Mouse (Mus musculus) megakaryocyte, embryonic 14.5 days (primary cell): ENCODE results near the gene Ppp3ca. TPM values are rescaled to one million over a fixed set of nuclear protein-coding genes. Genes with fewer than 3 reads are reported as not detected.

ENCODE experiments used
- H3K27me3 ChIP-seq: replicated peaks from 2 replicates; pipeline ENCODE3; 2012; ENCODE audit warnings: inconsistent platforms
- H3K36me3 ChIP-seq: replicated peaks from 2 replicates; pipeline ENCODE3; 2012; ENCODE audit warnings: low read length, inconsistent platforms, mixed read lengths
- H3K4me1 ChIP-seq: 2 replicates; pipeline ENCODE4 v1.6.1; 2012; ENCODE audit warnings: inconsistent platforms
- H3K4me3 ChIP-seq: replicated peaks from 2 replicates; pipeline ENCODE3; 2012; ENCODE audit warnings: moderate library complexity, mild to moderate bottlenecking, inconsistent platforms
- H3K9me3 ChIP-seq: 2 replicates; pipeline ENCODE4 v1.6.1; 2012; ENCODE audit warnings: inconsistent platforms
- FLI1 ChIP-seq: IDR thresholded peaks from 2 replicates; pipeline ENCODE4 v1.6.1; 2012; ENCODE audit warnings: low read length, inconsistent platforms, mixed read lengths
- GATA1 ChIP-seq: IDR thresholded peaks from 3 replicates; pipeline ENCODE4 v1.6.1; 2012; ENCODE audit warnings: mixed read lengths, low read length, inconsistent platforms, borderline replicate concordance
- polyA plus RNA-seq: library from polyadenylated mRNA; stranded (reverse); fragments of >175 nt; gene quantifications from 2 replicates; pipeline ENCODE4 v1.2.3, GENCODE M21; 2012; ENCODE audit warnings: low replicate concordance; ENCODE audit not compliant: insufficient read depth

The Ppp3ca gene
- polyA plus RNA-seq, 1 experiment, result 42.7 TPM

GRCm38 (mm10) chr3:136864306-136864705 lies 194.4 kb downstream of the Ppp3ca start:
- peaks cover 16% of the 10 kb centered on the region for H3K4me1 ChIP-seq
- no peak for TF ChIP-seq GATA1
- TF ChIP-seq FLI1, result no peak
- no peaks in the 10 kb centered on the region for H3K27me3 ChIP-seq
- H3K9me3 ChIP-seq, result no peaks in the 10 kb centered on the region
- H3K36me3 ChIP-seq, result peaks cover 14% of the 10 kb centered on the region
- H3K4me3 ChIP-seq, result no peak overlapping the region

DNA sequence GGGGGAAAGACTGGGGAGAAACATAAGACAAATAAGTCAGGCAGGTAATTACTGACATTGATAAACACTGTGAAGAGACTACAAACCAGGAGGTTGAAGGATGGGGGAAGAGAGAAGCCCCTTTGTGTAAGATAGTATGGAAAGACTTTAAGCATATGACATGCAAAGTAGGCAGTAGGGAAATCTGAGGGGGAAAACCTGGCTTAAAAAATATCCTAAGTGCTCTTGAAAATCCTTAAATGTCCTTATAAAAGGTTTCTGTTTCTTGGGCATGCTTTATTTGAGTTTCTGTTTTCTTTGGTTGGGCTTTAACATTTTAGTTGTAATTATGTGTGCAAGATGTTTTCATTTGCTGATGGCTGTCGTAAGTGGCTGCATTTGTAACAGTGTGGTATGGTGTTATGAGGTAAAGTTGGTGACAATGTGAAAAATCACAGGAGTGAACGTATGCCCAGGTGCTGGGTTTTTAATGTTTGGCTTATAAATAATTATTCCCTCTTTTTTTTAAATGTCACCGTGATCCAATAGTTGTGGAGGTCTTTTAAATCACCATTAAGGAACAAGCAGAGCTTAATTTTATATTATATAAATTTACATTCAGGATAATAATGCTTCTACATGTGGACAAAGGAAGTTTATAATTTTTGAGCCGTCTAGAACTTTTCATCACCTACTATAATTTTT lies 195.4 kb downstream of the Ppp3ca start:
- TF ChIP-seq FLI1, result no peak
- no peak for TF ChIP-seq GATA1
- Histone ChIP-seq H3K27me3 (no peaks in the 10 kb centered on the region), H3K9me3 (no peaks in the 10 kb centered on the region)

GRCm38 (mm10) chr3:136866095-136866494 lies 196.2 kb downstream of the Ppp3ca start:
- Histone ChIP-seq H3K27me3 (no peaks in the 10 kb centered on the region), H3K4me3 (no peak overlapping the region), H3K36me3 (peaks cover 15% of the 10 kb centered on the region), H3K9me3 (no peaks in the 10 kb centered on the region), H3K4me1 (peaks cover 10% of the 10 kb centered on the region)
- TF ChIP-seq FLI1, result no peak
- no peak for TF ChIP-seq GATA1

More for the DNA sequence above, 195.4 kb downstream of the Ppp3ca start:
- peaks cover 8% of the 10 kb centered on the region for H3K36me3 ChIP-seq
- no peak overlapping the region for H3K4me3 ChIP-seq
- H3K4me1 ChIP-seq, result peaks cover 10% of the 10 kb centered on the region

DNA sequence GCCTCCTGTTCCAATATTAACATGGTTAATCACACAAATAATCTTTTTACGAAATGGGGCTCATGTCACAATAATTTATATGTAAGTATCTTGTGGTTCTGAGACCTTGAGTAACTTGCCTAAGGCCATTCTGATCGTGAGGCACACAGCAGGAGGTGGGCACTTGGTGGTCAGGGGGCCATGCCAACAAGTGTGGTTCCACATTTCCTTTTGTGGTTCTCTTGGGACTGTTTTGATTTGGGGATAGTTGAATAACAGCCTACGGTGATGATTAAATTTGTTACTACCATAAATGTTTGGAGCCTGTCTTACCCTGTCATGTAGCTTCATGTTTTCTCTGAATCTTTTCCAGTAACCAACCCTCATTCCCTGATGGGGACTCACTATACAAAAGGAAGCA lies 196.6 kb downstream of the Ppp3ca start:
- Histone ChIP-seq H3K36me3 (peaks cover 20% of the 10 kb centered on the region), H3K4me3 (no peak overlapping the region), H3K27me3 (no peaks in the 10 kb centered on the region), H3K4me1 (peaks cover 11% of the 10 kb centered on the region), H3K9me3 (no peaks in the 10 kb centered on the region)
- TF ChIP-seq FLI1, result no peak
- no peak for TF ChIP-seq GATA1

DNA sequence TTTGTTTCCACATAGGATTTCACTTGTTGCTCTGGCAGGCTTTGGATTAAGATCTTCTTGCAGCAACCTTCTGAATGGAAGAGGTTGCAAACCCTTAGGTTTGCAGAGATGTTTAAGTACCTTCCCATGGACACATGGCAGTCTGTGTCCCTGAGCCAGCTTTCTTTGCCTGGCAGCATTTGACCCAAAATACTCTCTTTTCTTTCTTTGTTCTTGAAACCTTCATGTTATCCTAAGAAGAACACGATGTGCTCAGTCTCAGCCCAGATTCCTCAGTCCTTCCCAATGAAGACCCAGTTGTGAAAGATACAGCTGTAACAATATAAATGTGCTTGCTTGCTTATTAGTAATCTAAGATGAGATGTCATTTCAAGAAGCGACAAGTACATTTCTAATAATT lies 197.4 kb downstream of the Ppp3ca start:
- H3K27me3 ChIP-seq, result no peaks in the 10 kb centered on the region
- H3K4me3 ChIP-seq, result no peak overlapping the region
- H3K9me3 ChIP-seq, result no peaks in the 10 kb centered on the region
- H3K4me1 ChIP-seq, result peaks cover 17% of the 10 kb centered on the region
- H3K36me3 ChIP-seq, result peaks cover 28% of the 10 kb centered on the region
- TF ChIP-seq FLI1, result no peak
- TF ChIP-seq GATA1, result no peak

DNA sequence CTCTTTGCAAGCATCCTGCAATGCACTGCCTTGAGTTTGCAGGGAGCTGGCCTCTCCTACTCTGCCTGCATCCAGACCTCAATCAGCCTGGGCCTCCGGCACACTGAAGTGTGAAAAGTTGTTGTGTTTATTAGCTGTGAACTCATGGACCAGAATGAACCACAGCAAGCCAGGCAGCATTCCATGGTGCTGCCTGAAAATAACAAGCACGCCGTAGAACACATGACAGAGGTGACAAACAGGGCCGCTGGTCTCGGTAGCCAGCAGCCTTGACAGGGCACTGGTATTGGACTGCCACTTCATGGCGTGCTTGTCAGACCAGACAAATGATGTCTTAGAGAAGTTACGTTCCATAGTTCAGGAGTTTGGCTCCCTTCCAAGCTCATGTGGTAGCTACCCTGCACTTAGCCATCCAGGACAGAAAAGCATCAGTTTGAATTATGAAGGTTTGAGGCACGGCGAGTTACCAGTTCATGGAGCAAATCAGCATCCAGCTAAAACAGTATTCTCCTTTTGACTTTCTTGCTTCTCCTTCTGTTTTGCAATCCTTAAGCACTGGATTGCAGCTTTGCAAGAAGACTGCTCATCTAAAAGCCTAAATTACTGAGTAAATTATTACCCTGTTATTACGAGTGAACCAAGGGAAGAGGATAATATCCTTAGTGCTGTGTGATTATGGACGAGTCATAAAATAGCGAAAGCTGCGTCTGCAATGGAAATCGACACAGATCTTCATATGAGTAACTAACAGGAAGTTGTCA lies 202.0 kb downstream of the Ppp3ca start:
- Histone ChIP-seq H3K9me3 (no peaks in the 10 kb centered on the region), H3K4me1 (peaks cover 12% of the 10 kb centered on the region), H3K27me3 (no peaks in the 10 kb centered on the region), H3K4me3 (no peak overlapping the region), H3K36me3 (peaks cover 40% of the 10 kb centered on the region)
- TF ChIP-seq FLI1, result no peak
- no peak for TF ChIP-seq GATA1

- peaks cover 45% of the 10 kb centered on the region for H3K36me3 ChIP-seq
- peaks cover 12% of the 10 kb centered on the region for H3K4me1 ChIP-seq
- no peak overlapping the region for H3K4me3 ChIP-seq
- H3K9me3 ChIP-seq, result no peaks in the 10 kb centered on the region
- H3K27me3 ChIP-seq, result no peaks in the 10 kb centered on the region
- TF ChIP-seq FLI1 (no peak), GATA1 (no peak)
These were observed 202.7 kb downstream of the Ppp3ca start for GRCm38 (mm10) chr3:136872533-136873095.

DNA sequence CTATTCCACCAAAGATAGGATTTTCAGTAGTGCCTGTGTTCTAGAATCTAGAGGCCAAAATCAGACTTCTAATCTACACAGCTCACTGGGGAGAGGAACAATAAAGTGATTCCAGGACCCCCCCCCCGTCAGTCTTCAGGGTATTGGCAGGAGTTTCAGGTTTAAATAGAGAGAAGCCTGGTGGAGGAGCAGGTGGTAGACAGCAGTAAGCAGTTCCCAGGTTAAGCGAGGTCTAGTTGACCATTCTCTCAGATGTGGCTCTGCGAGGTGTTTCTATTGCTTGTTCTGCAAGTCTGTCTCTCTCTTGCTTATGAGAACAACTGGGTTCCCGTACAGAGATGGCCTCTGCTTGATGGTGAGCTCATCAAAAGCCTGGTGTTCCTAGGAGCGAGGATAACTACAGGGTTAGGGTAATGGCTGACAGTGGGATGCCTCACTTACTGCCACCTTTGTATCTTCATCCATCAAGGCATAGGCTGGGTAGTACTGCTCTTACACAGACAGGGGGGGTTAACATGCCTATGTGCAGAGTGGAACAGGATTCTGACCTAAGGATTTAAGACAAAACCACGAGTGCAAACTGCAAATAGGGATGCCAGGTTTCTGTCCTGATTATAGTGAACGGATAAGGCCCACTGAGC lies 204.0 kb downstream of the Ppp3ca start:
- H3K9me3 ChIP-seq, result no peaks in the 10 kb centered on the region
- peaks cover 51% of the 10 kb centered on the region for H3K36me3 ChIP-seq
- H3K4me3 ChIP-seq, result no peak overlapping the region
- H3K27me3 ChIP-seq, result no peaks in the 10 kb centered on the region
- TF ChIP-seq FLI1 (no peak), GATA1 (no peak)
- H3K4me1 ChIP-seq, result peaks cover 12% of the 10 kb centered on the region

- Histone ChIP-seq H3K4me1 (peaks cover 12% of the 10 kb centered on the region), H3K36me3 (peaks cover 51% of the 10 kb centered on the region), H3K4me3 (no peak overlapping the region), H3K27me3 (no peaks in the 10 kb centered on the region), H3K9me3 (no peaks in the 10 kb centered on the region)
- no peak for TF ChIP-seq GATA1
- no peak for TF ChIP-seq FLI1
These were observed 204.6 kb downstream of the Ppp3ca start for GRCm38 (mm10) chr3:136874566-136874965.
